Mouse (Mus musculus) liver, embryonic 14.5 days (tissue): ENCODE data around the gene Nudt21. TPM values are rescaled to one million over a fixed set of nuclear protein-coding genes. Genes with fewer than 3 reads are reported as not detected.

Source experiments
- ATAC-seq: fragments of 200-750 bp; cut with Nextera tagmentation; 2 replicates; pipeline ENCODE4 v1.8.0; 2017; ENCODE audit warnings: moderate number of reproducible peaks, mild to moderate bottlenecking, moderate library complexity; ENCODE audit not compliant: insufficient read depth
- DNase-seq, 3 experiments: peaks; one replicate each; pipeline ENCODE4 v3.0.0-alpha.2; 2012 to 2013; ENCODE audit warnings: low read depth in 3 of 3, low spot score in 3 of 3
- H3K27ac ChIP-seq: fragments of 300-500 bp; sonication (generic); 2 replicates; pipeline ENCODE4 v1.5.1; 2014; ENCODE audit warnings: moderate library complexity, mild to moderate bottlenecking, control low read depth, inconsistent platforms
- H3K27me3 ChIP-seq: fragments of 300-500 bp; sonication (generic); 2 replicates; pipeline ENCODE4 v1.6.1; 2014; ENCODE audit warnings: mild to moderate bottlenecking, low read length, moderate library complexity; ENCODE audit not compliant: control insufficient read depth, insufficient read depth
- H3K36me3 ChIP-seq: fragments of 300-500 bp; sonication (generic); replicated peaks from 2 replicates; pipeline ENCODE4 v1.6.1; 2014; ENCODE audit warnings: low read depth; ENCODE audit not compliant: control insufficient read depth, insufficient read depth
- H3K4me1 ChIP-seq, 2 experiments: fragments of 200-500 bp in 1 of 2; fragments of 300-500 bp in 1 of 2; sonication (generic) in 1 of 2; replicated peaks; 2 replicates each; pipeline ENCODE4 v1.6.1; 2012 to 2014; ENCODE audit warnings: antibody characterized with exemption in 1 of 2, inconsistent platforms in 1 of 2, low read length in 1 of 2; ENCODE audit not compliant: control insufficient read depth in 2 of 2, insufficient read depth in 2 of 2
- H3K4me2 ChIP-seq: fragments of 300-500 bp; sonication (generic); 2 replicates; pipeline ENCODE4 v1.6.1; 2014; ENCODE audit warnings: low read depth, mild to moderate bottlenecking, control low read depth, moderate library complexity
- H3K4me3 ChIP-seq, 2 experiments: fragments of 200-500 bp in 1 of 2; fragments of 300-500 bp in 1 of 2; sonication (generic) in 1 of 2; 2 replicates each; pipeline ENCODE4 v1.5.1; 2012 to 2014; ENCODE audit warnings: low read depth in 2 of 2, low read length in 2 of 2, mild to moderate bottlenecking in 2 of 2, control low read depth in 1 of 2, inconsistent platforms in 1 of 2, moderate library complexity in 1 of 2; ENCODE audit not compliant: insufficient read depth in 1 of 2
- H3K9ac ChIP-seq: fragments of 300-500 bp; sonication (generic); replicated peaks from 2 replicates; pipeline ENCODE4 v1.6.1; 2014; ENCODE audit warnings: mild to moderate bottlenecking, control low read depth, moderate library complexity
- H3K9me3 ChIP-seq: fragments of 300-500 bp; sonication (generic); 2 replicates; pipeline ENCODE4 v1.6.1; 2016; ENCODE audit warnings: low read length, mixed read lengths; ENCODE audit not compliant: control insufficient read depth
- CTCF ChIP-seq: IDR thresholded peaks from 2 replicates; pipeline ENCODE4 v1.5.1; 2016; ENCODE audit warnings: antibody characterized with exemption, low read depth, control low read depth
- EP300 ChIP-seq: IDR thresholded peaks from 2 replicates; pipeline ENCODE4 v1.6.1; 2016; ENCODE audit warnings: antibody characterized with exemption, low read depth
- WGBS: fragments of 180-500 bp; shearing (Covaris S2); extraction: QIAGEN DNeasy Blood & Tissue Kit; methylation state at CpG from one replicate; pipeline ENCODE4 v1.1.7; 2014; ENCODE audit not compliant: insufficient replicate concordance; 5-methylcytosine and 5-hydroxymethylcytosine counted together
- polyA plus RNA-seq, 2 experiments: library from polyadenylated mRNA; depleted of rRNA in 1 of 2; stranded (reverse) in 1 of 2; unstranded in 1 of 2; fragments of >200 nt; fragmentation: Nextera tagmentation in 1 of 2; extraction: Ambion mirVana in 1 of 2; gene quantifications; 2 replicates each; pipeline versions ENCODE4 v1.2.1 to v1.2.3; 2012 to 2014

Nudt21 gene
- polyA plus RNA-seq, 2 experiments: 32.3 to 95.2 TPM

DNA sequence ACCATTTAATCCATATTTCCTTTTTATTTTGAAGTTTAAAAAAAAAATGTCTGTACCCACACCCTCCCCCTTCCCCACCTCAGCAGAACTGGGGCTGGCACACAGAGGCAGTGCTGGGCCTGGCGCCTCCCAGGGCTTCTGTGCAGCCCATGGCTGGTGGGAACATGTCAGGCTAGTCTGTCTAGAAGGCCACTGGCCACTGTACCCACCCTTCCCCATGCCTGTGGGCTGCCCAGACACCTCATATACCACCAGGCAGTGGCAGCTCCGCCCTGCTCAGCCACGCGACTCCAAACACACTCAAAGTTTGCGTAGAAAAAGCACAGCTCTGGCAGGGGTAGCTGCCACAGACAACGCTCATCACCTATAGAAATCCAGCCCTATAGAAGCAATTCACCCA is 68.5 kb downstream of the Nudt21 start:
- DNase-seq (no peak), ATAC-seq (no peak; the same call in 1 of the 2 replicates)
- H3K4me1 ChIP-seq: no peaks in the 10 kb centered on the region

More for the DNA sequence above, 68.5 kb downstream of the Nudt21 start:
- Histone ChIP-seq H3K9ac (no peak overlapping the region), H3K4me3 (no peak overlapping the region), H3K9me3 (no peaks in the 10 kb centered on the region), H3K27ac (no peak overlapping the region), H3K27me3 (no peaks in the 10 kb centered on the region), H3K4me2 (no peak overlapping the region), H3K36me3 (peaks cover 25% of the 10 kb centered on the region)
- TF ChIP-seq EP300: no peak
- no peak for TF ChIP-seq CTCF
- WGBS: 65% methylated on average over 6 of the region's 6 CpGs

Other genes with a start within 250 kb of the Nudt21 start
- gene Gnao1, start 227.1 kb downstream of the Nudt21 start, polyA plus RNA-seq (2012; rRNA removed): 0.37 and 0.88 TPM in 2 replicates
- gene Gnao1, start 227.1 kb downstream of the Nudt21 start, polyA plus RNA-seq (2014; fragmentation: Nextera tagmentation; extraction: Ambion mirVana): 0.14 and 0.28 TPM in 2 replicates
- 33.4 and 38.4 TPM in 2 replicates for gene Amfr, start 24.2 kb downstream of the Nudt21 start, polyA plus RNA-seq (2012; rRNA removed)
- 50.0 and 53.1 TPM in 2 replicates for gene Amfr, start 24.2 kb downstream of the Nudt21 start, polyA plus RNA-seq (2014; fragmentation: Nextera tagmentation; extraction: Ambion mirVana)
- 2.1 and 3.2 TPM in 2 replicates for gene Ogfod1, start 167 bp upstream of the Nudt21 start, polyA plus RNA-seq (2012; rRNA removed)
- gene Ogfod1, start 167 bp upstream of the Nudt21 start, polyA plus RNA-seq (2014; fragmentation: Nextera tagmentation; extraction: Ambion mirVana): 4.0 and 5.3 TPM in 2 replicates
- 2.7 and 4.7 TPM in 2 replicates for gene Bbs2, start 61.9 kb upstream of the Nudt21 start, polyA plus RNA-seq (2012; rRNA removed)
- 3.3 TPM in 2 replicates for gene Bbs2, start 61.9 kb upstream of the Nudt21 start, polyA plus RNA-seq (2014; fragmentation: Nextera tagmentation; extraction: Ambion mirVana)
- 1.4 and 2.1 TPM in 2 replicates for gene Mt4, start 100.2 kb upstream of the Nudt21 start, polyA plus RNA-seq (2012; rRNA removed)
- gene Mt4, start 100.2 kb upstream of the Nudt21 start, polyA plus RNA-seq (2014; fragmentation: Nextera tagmentation; extraction: Ambion mirVana): 1.7 and 1.8 TPM in 2 replicates
- 0.10 and 0.30 TPM in 2 replicates for gene Mt3, start 115.6 kb upstream of the Nudt21 start, polyA plus RNA-seq (2012; rRNA removed)
- gene Mt3, start 115.6 kb upstream of the Nudt21 start, polyA plus RNA-seq (2014; fragmentation: Nextera tagmentation; extraction: Ambion mirVana): 0.61 TPM in 1 of 2 replicates, not detected in the other
- 1,629 and 2,197 TPM in 2 replicates for gene Mt2, start 135.6 kb upstream of the Nudt21 start, polyA plus RNA-seq (2012; rRNA removed)
- gene Mt2, start 135.6 kb upstream of the Nudt21 start, polyA plus RNA-seq (2014; fragmentation: Nextera tagmentation; extraction: Ambion mirVana): 1,576 and 1,601 TPM in 2 replicates
- gene Mt1, start 142.1 kb upstream of the Nudt21 start, polyA plus RNA-seq (2012; rRNA removed): 3,236 and 4,039 TPM in 2 replicates
- gene Mt1, start 142.1 kb upstream of the Nudt21 start, polyA plus RNA-seq (2014; fragmentation: Nextera tagmentation; extraction: Ambion mirVana): 5,334 and 6,015 TPM in 2 replicates
- 23.2 and 28.2 TPM in 2 replicates for gene Nup93, start 177.5 kb upstream of the Nudt21 start, polyA plus RNA-seq (2012; rRNA removed)
- gene Nup93, start 177.5 kb upstream of the Nudt21 start, polyA plus RNA-seq (2014; fragmentation: Nextera tagmentation; extraction: Ambion mirVana): 38.7 and 43.2 TPM in 2 replicates